Mouse (Mus musculus) brain, embryonic 14.5 days (tissue): ENCODE data around the gene Gfi1b. TPM values are rescaled to one million over a fixed set of nuclear protein-coding genes. Genes with fewer than 3 reads are reported as not detected.

ENCODE experiments used
- DNase-seq: peaks from one replicate; pipeline ENCODE4 v3.0.0-alpha.2; 2011; ENCODE audit warnings: low read depth
- CTCF ChIP-seq: fragments of 200-500 bp; IDR thresholded peaks from 2 replicates; pipeline ENCODE4 v1.5.1; 2012; ENCODE audit warnings: inconsistent platforms, mild to moderate bottlenecking, moderate library complexity, borderline replicate concordance; ENCODE audit not compliant: insufficient read depth, insufficient read length; ENCODE audit errors: extremely low read depth
- POLR2A ChIP-seq: fragments of 200-500 bp; IDR thresholded peaks from 2 replicates; pipeline ENCODE4 v1.6.1; 2012; ENCODE audit warnings: mild to moderate bottlenecking, inconsistent platforms, borderline replicate concordance; ENCODE audit not compliant: poor library complexity, insufficient read depth, insufficient read length, severe bottlenecking; ENCODE audit errors: extremely low read depth
- polyA plus RNA-seq: library from polyadenylated mRNA; depleted of rRNA; stranded (reverse); fragments of >200 nt; gene quantifications from 2 replicates; pipeline ENCODE4 v1.2.3, GENCODE M21; 2012

Gene Gfi1b
- polyA plus RNA-seq, 1 experiment: 0.33 TPM

GRCm38 (mm10) chr2:28591479-28591878 is 30.3 kb downstream of the Gfi1b start:
- no peak for DNase-seq
- TF ChIP-seq CTCF (no peak), POLR2A (no peak)

GRCm38 (mm10) chr2:28588574-28588973 is 33.2 kb downstream of the Gfi1b start:
- TF ChIP-seq POLR2A (no peak), CTCF (no peak)
- no peak for DNase-seq

GRCm38 (mm10) chr2:28585730-28586129 is 36.1 kb downstream of the Gfi1b start:
- no peak for TF ChIP-seq CTCF
- no peak for TF ChIP-seq POLR2A
- DNase-seq: no peak

- DNase-seq: peak; percentile 93
- TF ChIP-seq POLR2A (no peak), CTCF (peak; percentile 100)
Observed at GRCm38 (mm10) chr2:28585043-28585571, 36.7 kb downstream of the Gfi1b start.

GRCm38 (mm10) chr2:28583651-28584050 is 38.1 kb downstream of the Gfi1b start, which contains the start of gene Gtf3c5:
Gtf3c5 (minus strand) TSS chr2:28583751.
- DNase-seq: no peak
- TF ChIP-seq POLR2A: no peak
- no peak for TF ChIP-seq CTCF

- peak; percentile 98 for DNase-seq
- TF ChIP-seq CTCF: no peak
- TF ChIP-seq POLR2A: peak; percentile 23; the same call in 1 of the 2 replicates
Observed at GRCm38 (mm10) chr2:28582647-28583353, 39.0 kb downstream of the Gfi1b start.

GRCm38 (mm10) chr2:28578003-28578402 is 43.8 kb downstream of the Gfi1b start:
- TF ChIP-seq CTCF (peak; percentile 40; the same call in 1 of the 2 replicates), POLR2A (no peak)
- DNase-seq: no peak

- DNase-seq: peak; percentile 8
- no peak for TF ChIP-seq CTCF
- TF ChIP-seq POLR2A: no peak
Observed at GRCm38 (mm10) chr2:28576815-28577214, 45.0 kb downstream of the Gfi1b start.

- DNase-seq: no peak
- TF ChIP-seq CTCF (no peak), POLR2A (no peak)
Observed at GRCm38 (mm10) chr2:28575341-28575740, 46.4 kb downstream of the Gfi1b start.

GRCm38 (mm10) chr2:28569903-28570302 is 51.9 kb downstream of the Gfi1b start:
- TF ChIP-seq POLR2A (no peak), CTCF (no peak)
- DNase-seq: no peak

- no peak for DNase-seq
- TF ChIP-seq CTCF: no peak
- no peak for TF ChIP-seq POLR2A
Observed at GRCm38 (mm10) chr2:28566545-28566944, 55.2 kb downstream of the Gfi1b start.

GRCm38 (mm10) chr2:28564380-28564779 is 57.4 kb downstream of the Gfi1b start:
- no peak for DNase-seq
- no peak for TF ChIP-seq POLR2A
- no peak for TF ChIP-seq CTCF

- TF ChIP-seq CTCF: no peak
- TF ChIP-seq POLR2A: no peak
- no peak for DNase-seq
Observed at GRCm38 (mm10) chr2:28563830-28564229, 58.0 kb downstream of the Gfi1b start.
